Mouse (Mus musculus) limb, embryonic 13.5 days (tissue): Measurements from ENCODE around the gene Zbtb14. TPM values are rescaled to one million over a fixed set of nuclear protein-coding genes. Genes with fewer than 3 reads are reported as not detected.
A peak's percentile ranks its signal among the peaks of the same experiment; 100 is the strongest.

ENCODE experiments used
- ATAC-seq: fragments of 200-750 bp; cut with Nextera tagmentation; 2 replicates; pipeline ENCODE4 v1.8.0; 2017; ENCODE audit warnings: low read depth, moderate number of reproducible peaks, moderate TSS enrichment; ENCODE audit not compliant: low FRiP score
- H3K27ac ChIP-seq: fragments of 300-500 bp; sonication (generic); 2 replicates; pipeline ENCODE4 v1.5.1; 2015; ENCODE audit warnings: inconsistent platforms, mild to moderate bottlenecking, moderate library complexity
- H3K27me3 ChIP-seq: fragments of 300-500 bp; sonication (generic); 2 replicates; pipeline ENCODE4 v1.6.1; 2015; ENCODE audit warnings: mild to moderate bottlenecking, inconsistent platforms
- H3K36me3 ChIP-seq: fragments of 300-500 bp; sonication (generic); 2 replicates; pipeline ENCODE4 v1.6.1; 2015; ENCODE audit warnings: inconsistent platforms, mild to moderate bottlenecking, moderate library complexity
- H3K4me1 ChIP-seq: fragments of 300-500 bp; sonication (generic); 2 replicates; pipeline ENCODE4 v1.6.1; 2015; ENCODE audit warnings: inconsistent platforms
- H3K4me2 ChIP-seq: fragments of 300-500 bp; sonication (generic); replicated peaks from 2 replicates; pipeline ENCODE4 v1.6.1; 2015; ENCODE audit warnings: inconsistent platforms, mild to moderate bottlenecking, moderate library complexity
- H3K4me3 ChIP-seq: fragments of 300-500 bp; sonication (generic); 2 replicates; pipeline ENCODE4 v1.5.1; 2015; ENCODE audit warnings: moderate library complexity, mild to moderate bottlenecking, inconsistent platforms
- H3K9ac ChIP-seq: fragments of 300-500 bp; sonication (generic); 2 replicates; pipeline ENCODE4 v1.6.1; 2015; ENCODE audit warnings: mild to moderate bottlenecking, inconsistent platforms
- H3K9me3 ChIP-seq: fragments of 300-500 bp; sonication (generic); 2 replicates; pipeline ENCODE4 v1.6.1; 2016; ENCODE audit warnings: inconsistent platforms
- WGBS: fragments of 180-500 bp; shearing (Covaris S2); methylation state at CpG from one replicate; pipeline ENCODE4 v1.1.7; 2015; 5-methylcytosine and 5-hydroxymethylcytosine counted together
- polyA plus RNA-seq: library from polyadenylated mRNA; unstranded; fragments of >200 nt; fragmentation: Nextera tagmentation; extraction: Ambion mirVana; gene quantifications from 2 replicates; pipeline ENCODE4 v1.2.1, GENCODE M21; 2015

The Zbtb14 gene
- polyA plus RNA-seq: 25.0 and 26.2 TPM in 2 replicates

GRCm38 (mm10) chr17:69382511-69383100, at the start of gene Zbtb14:
Gene Zbtb14, plus strand, starts transcription at chr17:69383050.
- Histone ChIP-seq H3K36me3 (peaks cover 14% of the 10 kb centered on the region), H3K4me1 (peaks cover 11% of the 10 kb centered on the region), H3K9ac (peak within 1 kb of the TSS; percentile 93), H3K27me3 (no peaks in the 10 kb centered on the region), H3K4me3 (peak within 1 kb of the TSS; percentile 81), H3K4me2 (peak within 1 kb of the TSS; percentile 80), H3K27ac (peak within 1 kb of the TSS; percentile 99), H3K9me3 (no peaks in the 10 kb centered on the region)
- WGBS: under 1% methylated on average over 52 of the region's 72 CpGs
- peak; percentile 93 for ATAC-seq

- H3K9ac ChIP-seq: no peak overlapping the region
- H3K36me3 ChIP-seq: no peaks in the 10 kb centered on the region
- H3K9me3 ChIP-seq: no peaks in the 10 kb centered on the region
- no peak for ATAC-seq
- no peak overlapping the region for H3K27ac ChIP-seq
- no peaks in the 10 kb centered on the region for H3K4me1 ChIP-seq
- no peak overlapping the region for H3K4me2 ChIP-seq
- no peak overlapping the region for H3K4me3 ChIP-seq
- WGBS: 79% methylated on average over 7 of the region's 7 CpGs
- no peaks in the 10 kb centered on the region for H3K27me3 ChIP-seq
Observed at GRCm38 (mm10) chr17:69346056-69346455, 36.8 kb upstream of the Zbtb14 start.

GRCm38 (mm10) chr17:69349014-69349531, 33.8 kb upstream of the Zbtb14 start:
- Histone ChIP-seq H3K9me3 (no peaks in the 10 kb centered on the region), H3K4me2 (no peak overlapping the region), H3K36me3 (no peaks in the 10 kb centered on the region), H3K4me1 (no peaks in the 10 kb centered on the region), H3K27me3 (no peaks in the 10 kb centered on the region), H3K4me3 (no peak overlapping the region), H3K27ac (no peak overlapping the region), H3K9ac (no peak overlapping the region)
- peak; percentile 77; the same call in 1 of the 2 replicates for ATAC-seq
- 28% methylated on average over 8 of the region's 8 CpGs for WGBS

- ATAC-seq: no peak
- Histone ChIP-seq H3K27me3 (no peaks in the 10 kb centered on the region), H3K9me3 (no peaks in the 10 kb centered on the region), H3K9ac (no peak overlapping the region), H3K36me3 (no peaks in the 10 kb centered on the region), H3K27ac (no peak overlapping the region), H3K4me2 (no peak overlapping the region), H3K4me1 (no peaks in the 10 kb centered on the region), H3K4me3 (no peak overlapping the region)
- WGBS: 86% methylated on average over 3 of the region's 3 CpGs
Observed at GRCm38 (mm10) chr17:69365049-69365448, 17.8 kb upstream of the Zbtb14 start.

GRCm38 (mm10) chr17:69380838-69381237, 2.0 kb upstream of the Zbtb14 start:
- 87% methylated on average over 8 of the region's 8 CpGs for WGBS
- no peak for ATAC-seq

GRCm38 (mm10) chr17:69383201-69383940, 521 bp downstream of the Zbtb14 start:
- Histone ChIP-seq H3K36me3 (peaks cover 21% of the 10 kb centered on the region), H3K9ac (peak overlapping the region; percentile 93), H3K4me2 (peak overlapping the region; percentile 80), H3K4me3 (peak overlapping the region; percentile 81), H3K27me3 (no peaks in the 10 kb centered on the region), H3K9me3 (no peaks in the 10 kb centered on the region), H3K4me1 (peaks cover 11% of the 10 kb centered on the region), H3K27ac (peak overlapping the region; percentile 99)
- 1% methylated on average over 74 of the region's 128 CpGs for WGBS
- ATAC-seq: peak; percentile 71

More at GRCm38 (mm10) chr17:69380838-69381237, 2.0 kb upstream of the Zbtb14 start:
- H3K4me3 ChIP-seq: no peak overlapping the region
- no peaks in the 10 kb centered on the region for H3K9me3 ChIP-seq
- H3K4me1 ChIP-seq: peaks cover 11% of the 10 kb centered on the region
- H3K36me3 ChIP-seq: peaks cover under 1% of the 10 kb centered on the region; the same call in 1 of the 2 replicates
- H3K27ac ChIP-seq: no peak overlapping the region
- no peaks in the 10 kb centered on the region for H3K27me3 ChIP-seq
- no peak overlapping the region for H3K4me2 ChIP-seq
- H3K9ac ChIP-seq: no peak overlapping the region

GRCm38 (mm10) chr17:69383941-69384665, 1.3 kb downstream of the Zbtb14 start:
- H3K27me3 ChIP-seq: no peaks in the 10 kb centered on the region
- WGBS: under 1% methylated on average over 37 of the region's 37 CpGs
- peak overlapping the region; percentile 80 for H3K4me2 ChIP-seq
- H3K4me3 ChIP-seq: peak overlapping the region; percentile 81
- peak overlapping the region; percentile 93 for H3K9ac ChIP-seq
- H3K36me3 ChIP-seq: peaks cover 22% of the 10 kb centered on the region
- H3K9me3 ChIP-seq: no peaks in the 10 kb centered on the region
- H3K27ac ChIP-seq: peak overlapping the region; percentile 99
- ATAC-seq: peak; percentile 14; the same call in 1 of the 2 replicates
- H3K4me1 ChIP-seq: peaks cover 11% of the 10 kb centered on the region

- H3K4me3 ChIP-seq: no peak overlapping the region
- WGBS: 56% methylated on average over 14 of the region's 16 CpGs
- no peak overlapping the region for H3K4me2 ChIP-seq
- ATAC-seq: no peak
- H3K4me1 ChIP-seq: no peaks in the 10 kb centered on the region
- no peak overlapping the region for H3K9ac ChIP-seq
- H3K36me3 ChIP-seq: peaks cover 4% of the 10 kb centered on the region
- H3K27me3 ChIP-seq: no peaks in the 10 kb centered on the region
- H3K9me3 ChIP-seq: no peaks in the 10 kb centered on the region
- H3K27ac ChIP-seq: no peak overlapping the region
Observed at GRCm38 (mm10) chr17:69396147-69397033, 13.5 kb downstream of the Zbtb14 start.

GRCm38 (mm10) chr17:69397163-69397562, 14.3 kb downstream of the Zbtb14 start:
- no peak overlapping the region for H3K27ac ChIP-seq
- WGBS: 78% methylated on average over 5 of the region's 5 CpGs
- no peaks in the 10 kb centered on the region for H3K4me1 ChIP-seq
- no peaks in the 10 kb centered on the region for H3K9me3 ChIP-seq
- no peaks in the 10 kb centered on the region for H3K36me3 ChIP-seq
- H3K27me3 ChIP-seq: no peaks in the 10 kb centered on the region
- H3K9ac ChIP-seq: no peak overlapping the region
- H3K4me2 ChIP-seq: no peak overlapping the region
- ATAC-seq: no peak
- H3K4me3 ChIP-seq: no peak overlapping the region

- ATAC-seq: no peak
- H3K27me3 ChIP-seq: no peaks in the 10 kb centered on the region
- H3K36me3 ChIP-seq: no peaks in the 10 kb centered on the region
- no peak overlapping the region for H3K4me2 ChIP-seq
- no peak overlapping the region for H3K9ac ChIP-seq
- no peaks in the 10 kb centered on the region for H3K4me1 ChIP-seq
- H3K9me3 ChIP-seq: no peaks in the 10 kb centered on the region
- H3K27ac ChIP-seq: no peak overlapping the region
- H3K4me3 ChIP-seq: no peak overlapping the region
Observed at GRCm38 (mm10) chr17:69398092-69398491, 15.2 kb downstream of the Zbtb14 start.

GRCm38 (mm10) chr17:69401146-69401545, 18.3 kb downstream of the Zbtb14 start:
- no peak overlapping the region for H3K4me3 ChIP-seq
- no peak overlapping the region for H3K9ac ChIP-seq
- 74% methylated on average over 2 of the region's 2 CpGs for WGBS
- H3K4me2 ChIP-seq: no peak overlapping the region
- H3K36me3 ChIP-seq: no peaks in the 10 kb centered on the region
- no peaks in the 10 kb centered on the region for H3K27me3 ChIP-seq
- no peak overlapping the region for H3K27ac ChIP-seq
- H3K4me1 ChIP-seq: no peaks in the 10 kb centered on the region
- no peaks in the 10 kb centered on the region for H3K9me3 ChIP-seq
- no peak for ATAC-seq
